In genomic region chr1:75219531-75219930, GRCm38 (mm10) we compare ENCODE assay signal across 8 mouse cellular contexts. TPM values are rescaled to one million over a fixed set of nuclear protein-coding genes. Genes with fewer than 3 reads are reported as not detected.
A peak's percentile ranks its signal among the peaks of the same experiment; 100 is the strongest.
DNase-seq lines count a peak whose midpoint lies in the region; ATAC-seq and TF ChIP-seq lines count a peak whose summit lies in the region.

TSS of gene Tuba4a (minus strand) at chr1:75219865.

- no peaks in the 10 kb centered on the region for H3K9me3 ChIP-seq in hindbrain, postnatal 0 days (ENCODE audit: low read length)
- no peaks in the 10 kb centered on the region for H3K9me3 ChIP-seq in liver, embryonic 11.5 days (ENCODE audit: control insufficient read depth, low read length)
- H3K9me3 ChIP-seq in neural tube, embryonic 13.5 days = no peaks in the 10 kb centered on the region

- peaks cover 12% of the 10 kb centered on the region for H3K4me1 ChIP-seq in bone marrow, adult 2 months (ENCODE audit: control insufficient read depth, insufficient read depth, low read length)
- peaks cover 5% of the 10 kb centered on the region for H3K4me1 ChIP-seq in hindbrain, postnatal 0 days (ENCODE audit: insufficient read depth, low read length)
- peaks cover 31% of the 10 kb centered on the region for H3K4me1 ChIP-seq in liver, embryonic 11.5 days (replicated peaks; ENCODE audit: control insufficient read depth, insufficient read depth, low read length)
- peaks cover 20% of the 10 kb centered on the region for H3K4me1 ChIP-seq in neural tube, embryonic 13.5 days (replicated peaks)

- peak; percentile 54 for ATAC-seq in hindbrain, postnatal 0 days
- peak; percentile 13 for ATAC-seq in liver, embryonic 11.5 days (replicated peaks; ENCODE audit: low FRiP score)
- peak; percentile 66; the same call in 1 of the 2 replicates for ATAC-seq in neural tube, embryonic 13.5 days (ENCODE audit: low read depth)

- peaks cover 8% of the 10 kb centered on the region for H3K36me3 ChIP-seq in hindbrain, postnatal 0 days (ENCODE audit: insufficient read depth, low read length)
- peaks cover 11% of the 10 kb centered on the region for H3K36me3 ChIP-seq in liver, embryonic 11.5 days (ENCODE audit: control insufficient read depth, insufficient read depth, low read length)
- peaks cover 16% of the 10 kb centered on the region for H3K36me3 ChIP-seq in neural tube, embryonic 13.5 days

- peaks cover 13% of the 10 kb centered on the region; the same call in 1 of the 2 replicates for H3K27me3 ChIP-seq in hindbrain, postnatal 0 days (ENCODE audit: insufficient read depth, low read length)
- H3K27me3 ChIP-seq in liver, embryonic 11.5 days (replicated peaks; ENCODE audit: control insufficient read depth, insufficient read depth, low read length) = peaks cover 20% of the 10 kb centered on the region
- H3K27me3 ChIP-seq in neural tube, embryonic 13.5 days = peaks cover 80% of the 10 kb centered on the region

- peak within 1 kb of the TSS; percentile 98 for H3K4me3 ChIP-seq in bone marrow, adult 2 months (replicated peaks; ENCODE audit: control insufficient read depth, low read depth, low read length)
- H3K4me3 ChIP-seq in hindbrain, postnatal 0 days (ENCODE audit: low read length) = peak within 1 kb of the TSS; percentile 46
- peak within 1 kb of the TSS; percentile 75 for H3K4me3 ChIP-seq in liver, embryonic 11.5 days (ENCODE audit: low read depth, low read length)
- H3K4me3 ChIP-seq in neural tube, embryonic 13.5 days = peak within 1 kb of the TSS; percentile 54

- H3K9ac ChIP-seq in hindbrain, postnatal 0 days (replicated peaks; ENCODE audit: low read length) = peak within 1 kb of the TSS; percentile 62
- H3K9ac ChIP-seq in liver, embryonic 11.5 days (ENCODE audit: low read depth, low read length) = peak within 1 kb of the TSS; percentile 69
- H3K9ac ChIP-seq in neural tube, embryonic 13.5 days = peak within 1 kb of the TSS; percentile 69

- peak; percentile 18 to 46 for DNase-seq in lung, adult 18-20 months
- DNase-seq in lung, postnatal 25 days (ENCODE audit: low spot score) = no peak
- DNase-seq in gastrocnemius, adult 8-10 months (ENCODE audit: low spot score in 2 of 2) = no peak
- DNase-seq in hindbrain, postnatal 0 days (ENCODE audit: low spot score) = peak; percentile 41
- DNase-seq in liver, embryonic 11.5 days (ENCODE audit: low spot score) = no peak
- DNase-seq in B cell, adult 2 months = no peak

- peak within 1 kb of the TSS; percentile 94 for H3K27ac ChIP-seq in bone marrow, adult 2 months (ENCODE audit: control insufficient read depth, insufficient read depth, low read depth, low read length, poor library complexity)
- H3K27ac ChIP-seq in hindbrain, postnatal 0 days = peak within 1 kb of the TSS; percentile 55; the same call in 1 of the 2 replicates
- H3K27ac ChIP-seq in liver, embryonic 11.5 days (ENCODE audit: low read depth, low read length) = peak within 1 kb of the TSS; percentile 63
- H3K27ac ChIP-seq in neural tube, embryonic 13.5 days (replicated peaks) = no peak within 1 kb of the TSS

- H3K4me2 ChIP-seq in hindbrain, postnatal 0 days (ENCODE audit: low read depth, low read length) = peak within 1 kb of the TSS; percentile 74
- peak within 1 kb of the TSS; percentile 100 for H3K4me2 ChIP-seq in liver, embryonic 11.5 days
- H3K4me2 ChIP-seq in neural tube, embryonic 13.5 days = peak within 1 kb of the TSS; percentile 86

- WGBS in bone marrow, adult 2 months = 6% methylated on average over 34 of the region's 34 CpGs
- under 1% methylated on average over 34 of the region's 34 CpGs for WGBS in hindbrain, postnatal 0 days
- WGBS in liver, embryonic 11.5 days = 2% methylated on average over 34 of the region's 34 CpGs
- under 1% methylated on average over 34 of the region's 34 CpGs for WGBS in neural tube, embryonic 13.5 days

- peak; percentile 30; the same call in 1 of the 2 replicates for TF ChIP-seq CTCF in bone marrow, adult 2 months (IDR thresholded peaks at IDR 0.05; ENCODE audit: control insufficient read depth, insufficient read depth, low read length)
- TF ChIP-seq CTCF in hindbrain, postnatal 0 days (IDR thresholded peaks at IDR 0.05; ENCODE audit: low read depth) = peak; percentile 55

- no peak for TF ChIP-seq POLR2A in bone marrow, adult 2 months (IDR thresholded peaks at IDR 0.05; ENCODE audit: borderline replicate concordance, control insufficient read depth, low read depth, low read length)

RNA-seq across cellular contexts. Expression of gene Tuba4a, which starts in this region (rescaled TPM):
- polyA plus RNA-seq in bone marrow, adult 2 months (2011; ENCODE audit: insufficient read depth, insufficient read length, low replicate concordance, missing spikeins) = 422 and 591 TPM in 2 replicates
- 1,000 to 10,000 TPM; 1,243 to 1,380 (median 1,348) TPM for total RNA-seq in gastrocnemius, adult 8-10 months (2022)
- total RNA-seq in hindbrain, postnatal 0 days (2014; rRNA removed) = 180 and 235 TPM in 2 replicates
- polyA plus RNA-seq in hindbrain, postnatal 0 days (2015; fragmentation: Nextera tagmentation; extraction: Ambion mirVana) = 155 and 163 TPM in 2 replicates
- 282 and 298 TPM in 2 replicates for polyA plus RNA-seq in liver, embryonic 11.5 days (2014; fragmentation: Nextera tagmentation; extraction: Ambion mirVana)
- 10.5 and 10.6 TPM in 2 replicates for polyA plus RNA-seq in neural tube, embryonic 13.5 days (2015; fragmentation: Nextera tagmentation; extraction: Ambion mirVana)

Comparison
In these comparisons a context has a peak if more than half of its experiments do, and no peak if none do; other contexts are left out.
1. RNA of gene Tuba4a (polyA plus RNA-seq): 422 to 591 TPM in bone marrow, adult 2 months, 282 to 298 TPM in liver, embryonic 11.5 days and 155 to 163 TPM in hindbrain, postnatal 0 days; 10.5 to 10.6 TPM in neural tube, embryonic 13.5 days; every median in the first group is over 10 times any median in the second.
2. DNase-seq: peak in lung, adult 18-20 months (2 of 2) and hindbrain, postnatal 0 days (single experiment); none in lung, postnatal 25 days (single experiment), gastrocnemius, adult 8-10 months (0 of 2), liver, embryonic 11.5 days (single experiment) and B cell, adult 2 months (0 of 2).
3. H3K4me3 ChIP-seq: peak in every context shown above with its lines; median percentile 98 in bone marrow, adult 2 months; 75 in liver, embryonic 11.5 days; 54 in neural tube, embryonic 13.5 days; 46 in hindbrain, postnatal 0 days.
4. ATAC-seq: peak in every context shown above with its lines; median percentile 66 in neural tube, embryonic 13.5 days; 54 in hindbrain, postnatal 0 days; 13 in liver, embryonic 11.5 days.
5. Peak in every context shown above with its lines, with median percentiles within 50 percentile points of each other: H3K4me2 ChIP-seq and H3K9ac ChIP-seq.